Mouse (Mus musculus) liver, adult 2 months (tissue): ENCODE results near the gene Dtx1.

ENCODE experiments used
- CTCF ChIP-seq: fragments of 200-500 bp; IDR thresholded peaks from 2 replicates; pipeline ENCODE4 v1.5.1; 2011; ENCODE audit warnings: low read depth, low read length, control low read depth
- POLR2A ChIP-seq: fragments of 200-500 bp; IDR thresholded peaks from 2 replicates; pipeline ENCODE4 v1.6.1; 2011; ENCODE audit warnings: low read length, control low read depth; ENCODE audit not compliant: insufficient read depth; ENCODE audit errors: extremely low read depth

DNA sequence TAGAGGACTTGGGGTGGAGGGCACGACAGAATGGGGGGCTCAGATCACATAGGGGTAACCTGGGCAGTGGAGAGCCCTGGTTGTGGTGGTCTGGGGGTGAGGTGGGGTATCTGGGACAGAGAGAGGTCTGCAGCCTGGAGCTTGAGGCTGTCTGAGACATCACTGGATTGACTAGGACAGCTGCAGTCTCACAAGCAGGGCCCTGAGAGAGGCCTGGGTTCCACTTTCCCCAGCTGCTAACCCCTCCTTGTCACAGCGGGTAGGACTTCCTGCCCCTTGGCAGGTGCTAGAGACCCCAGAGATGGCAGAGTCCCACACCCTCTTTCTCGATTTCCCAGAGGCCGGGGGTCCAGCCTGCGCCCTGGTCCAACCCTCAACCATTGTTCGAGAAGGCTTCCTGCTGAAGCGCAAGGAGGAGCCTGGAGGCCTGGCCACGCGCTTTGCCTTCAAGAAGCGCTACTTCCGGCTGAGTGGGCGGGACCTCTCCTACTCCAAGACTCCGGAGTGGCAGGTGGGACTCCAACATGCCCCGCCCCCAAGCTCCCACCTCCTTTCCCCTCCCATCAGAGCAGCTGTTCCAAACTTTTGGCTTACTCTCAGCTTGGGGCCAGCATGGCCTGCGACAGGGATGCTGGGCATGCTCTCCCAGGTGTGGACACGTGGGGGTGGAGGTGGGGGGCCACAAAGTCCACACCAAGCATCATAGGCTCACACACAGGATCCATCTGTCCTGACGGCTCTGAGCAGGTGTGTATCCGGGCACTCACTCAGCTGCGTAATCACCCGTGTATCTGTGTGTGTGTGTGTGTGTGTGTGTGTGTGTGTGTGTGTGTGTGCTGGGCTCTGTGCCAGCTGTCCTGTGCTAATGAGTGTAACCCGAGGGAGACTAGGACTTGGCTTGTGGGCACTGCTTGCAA lies 37.2 kb downstream of the Dtx1 start:
- no peak for TF ChIP-seq CTCF
- TF ChIP-seq POLR2A: no peak
